Mouse (Mus musculus) frontal cortex, adult (tissue): ENCODE data around the gene Arpp21.
A peak's percentile ranks its signal among the peaks of the same experiment; 100 is the strongest.

Source experiments
- ATAC-seq: cut with Nextera tagmentation; 2 replicates; pipeline ENCODE4 v1.9.2; 2017; ENCODE audit warnings: mild to moderate bottlenecking, moderate library complexity, mixed read lengths; ENCODE audit not compliant: low TSS enrichment

The Arpp21 gene

GRCm38 (mm10) chr9:112235696-112236397 is at the start of gene Arpp21:
TSS of gene Arpp21 (minus strand) at chr9:112235938.
- ATAC-seq = peak; percentile 21

DNA sequence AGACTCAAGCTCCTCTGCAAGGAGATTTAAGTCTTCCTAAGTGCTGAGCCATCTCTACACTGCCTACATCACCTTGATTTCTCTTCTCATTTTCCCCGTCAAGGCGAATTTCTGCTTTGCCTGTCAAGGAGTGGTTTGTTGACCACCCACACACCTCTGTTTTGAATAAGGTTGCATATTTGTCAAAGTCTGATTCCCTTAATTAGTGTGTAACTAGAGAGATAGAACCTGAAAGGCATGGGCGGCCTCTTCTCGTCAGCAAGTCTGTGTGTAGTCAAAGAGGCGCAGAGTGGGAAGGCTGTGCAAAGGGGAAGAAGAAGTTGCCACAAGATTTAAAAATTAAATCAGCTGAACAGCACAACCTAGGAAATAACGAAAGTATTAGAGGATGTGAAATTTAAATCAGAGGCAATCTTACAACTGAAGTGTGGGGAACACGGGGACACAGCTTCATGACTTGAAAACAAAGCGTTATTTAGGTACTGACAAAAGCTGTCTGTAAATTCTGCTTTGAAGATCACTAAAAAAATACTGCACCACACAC is 36.8 kb upstream of the Arpp21 start:
- ATAC-seq = peak; percentile 59; the same call in 1 of the 2 replicates

- no peak for ATAC-seq
Measured at GRCm38 (mm10) chr9:112264982-112265641, 29.4 kb upstream of the Arpp21 start.

DNA sequence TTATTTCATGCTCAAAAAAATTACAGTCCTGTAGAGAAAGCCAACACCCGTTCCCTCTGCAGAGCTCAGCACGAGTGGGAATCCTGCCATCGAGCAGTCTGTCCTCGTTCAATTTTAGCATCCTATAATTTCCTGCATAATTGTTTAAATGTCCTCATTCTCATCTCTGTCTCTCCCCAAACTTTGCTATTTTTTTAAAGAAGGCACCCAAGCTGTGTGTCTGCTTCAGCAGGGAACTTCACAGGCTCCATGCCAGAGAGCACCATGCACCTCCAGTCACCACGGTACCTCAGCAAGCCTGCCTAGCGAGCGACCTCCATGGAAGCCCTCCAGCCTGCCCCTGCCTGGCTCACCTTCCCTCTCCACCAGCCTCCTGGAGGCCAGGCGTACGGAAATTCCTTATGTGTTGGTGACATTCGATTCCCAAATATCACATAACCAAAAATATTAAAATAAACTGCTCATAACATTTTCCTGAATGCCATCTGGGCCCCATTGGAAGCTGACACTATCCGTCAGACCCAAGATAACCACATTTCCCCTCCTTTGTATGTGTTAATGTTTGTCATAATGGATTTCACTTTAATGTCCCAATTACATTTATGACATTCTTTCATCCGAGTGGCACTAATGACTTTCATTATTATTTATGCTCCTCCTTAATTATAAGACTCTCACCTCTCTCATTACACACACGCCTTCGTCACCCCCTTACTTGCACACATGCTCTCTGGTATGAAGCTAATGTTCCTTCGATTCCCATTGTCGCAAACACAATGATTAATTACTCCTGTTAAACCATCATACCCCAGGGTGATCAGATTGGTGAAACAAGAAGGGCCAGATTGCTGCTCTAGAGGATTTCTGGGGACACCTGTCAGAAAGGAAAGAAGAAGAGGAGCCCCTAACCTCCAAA is 26.5 kb upstream of the Arpp21 start:
- ATAC-seq = peak; percentile 92

- ATAC-seq = no peak
Measured at GRCm38 (mm10) chr9:112261556-112261955, 25.8 kb upstream of the Arpp21 start.

- no peak for ATAC-seq
Measured at GRCm38 (mm10) chr9:112260696-112261095, 25.0 kb upstream of the Arpp21 start.

DNA sequence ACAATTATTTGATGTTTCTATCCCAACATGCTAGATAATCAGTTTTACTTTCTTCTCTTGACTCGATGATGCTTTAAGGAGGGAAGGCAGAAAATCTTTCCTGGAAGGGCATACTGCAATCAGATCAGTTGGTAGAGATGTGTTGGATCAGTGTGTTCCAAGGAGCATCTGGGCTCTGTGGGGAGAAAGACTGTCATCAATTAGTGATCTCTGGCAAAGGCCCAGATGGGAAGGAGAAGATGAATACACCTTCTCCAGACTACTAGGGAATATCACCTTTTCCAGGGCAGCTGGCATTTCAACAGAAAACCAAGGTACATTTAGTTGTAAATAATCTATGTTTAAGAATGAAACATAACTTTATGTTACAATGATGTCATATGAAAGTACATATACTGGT is 22.8 kb upstream of the Arpp21 start:
- ATAC-seq = no peak

DNA sequence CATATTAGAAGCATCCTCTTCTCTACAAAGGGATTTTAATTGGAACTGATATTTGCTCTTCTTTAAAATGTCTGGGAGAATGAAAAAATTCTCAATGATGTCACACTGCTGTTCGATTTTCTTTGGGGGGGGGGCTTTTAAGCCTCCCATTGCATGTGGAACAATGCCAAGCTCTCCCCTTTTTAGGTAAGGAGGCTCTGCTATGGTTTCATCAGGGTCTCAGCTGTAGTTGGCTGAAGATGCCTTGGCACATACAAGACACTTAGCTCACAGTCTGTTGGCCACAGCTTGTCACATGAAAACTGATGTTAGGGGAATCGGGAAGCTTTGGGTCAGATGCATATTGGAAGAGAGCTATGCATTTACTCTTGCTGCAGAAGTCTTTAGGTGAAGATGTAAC is 20.2 kb upstream of the Arpp21 start:
- no peak for ATAC-seq

DNA sequence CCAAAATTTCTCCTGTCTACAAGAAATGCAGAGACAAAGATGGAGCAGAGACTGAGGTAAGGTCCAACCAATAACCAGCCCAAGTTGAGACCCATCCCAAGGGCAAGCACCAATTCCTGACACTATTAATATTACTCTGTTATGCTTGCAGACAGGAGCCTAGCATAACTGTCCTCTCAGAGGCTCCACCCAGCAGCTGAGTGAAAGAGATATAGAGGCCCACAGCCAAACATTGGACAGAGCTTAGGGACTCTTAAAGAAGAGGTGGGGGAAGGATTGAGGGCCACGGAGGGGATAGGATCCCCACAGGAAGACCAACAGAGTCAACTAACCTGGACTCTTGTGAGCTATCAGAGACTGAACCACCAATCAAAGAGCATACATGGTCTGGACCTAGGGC is 18.0 kb upstream of the Arpp21 start:
- ATAC-seq = no peak

GRCm38 (mm10) chr9:112251857-112252256 is 16.1 kb upstream of the Arpp21 start:
- ATAC-seq = peak; percentile 67; the same call in 1 of the 2 replicates

DNA sequence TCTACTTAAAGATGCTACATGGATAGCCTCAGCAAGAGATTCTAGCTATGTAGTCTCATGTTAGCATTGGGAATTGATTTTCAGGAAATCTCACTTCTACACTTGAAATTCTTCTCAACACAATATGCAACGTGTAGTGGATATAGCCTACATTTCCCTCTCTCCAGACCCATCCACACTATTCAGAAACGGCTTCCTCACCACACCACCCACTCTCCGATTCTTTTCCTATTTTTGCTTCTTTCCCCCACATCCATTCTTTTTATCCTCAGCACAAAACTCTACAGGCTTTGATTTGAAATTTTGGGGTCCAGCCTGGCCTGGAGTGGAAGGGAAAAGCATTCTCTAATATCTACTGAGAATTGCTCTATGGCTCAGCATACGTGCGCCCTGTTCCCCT is 15.6 kb upstream of the Arpp21 start:
- ATAC-seq = peak; percentile 67; the same call in 1 of the 2 replicates

DNA sequence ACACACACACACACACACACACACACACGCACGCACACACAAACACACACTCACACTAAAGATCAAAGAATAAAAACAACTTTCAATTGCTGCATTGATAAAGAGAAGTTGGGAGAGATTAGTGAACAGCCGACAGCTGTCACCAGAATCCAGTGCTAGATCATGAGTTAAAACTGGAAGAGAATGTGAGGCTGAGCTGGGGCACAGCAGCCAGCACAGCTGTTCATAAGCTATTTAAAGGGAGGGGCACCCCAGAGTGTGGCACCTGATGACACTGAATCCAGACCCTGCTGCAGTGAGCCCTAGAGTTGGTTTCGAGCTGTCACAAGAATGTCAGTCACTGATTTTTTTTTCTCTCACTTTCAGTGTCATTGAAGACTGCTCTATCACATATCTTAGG is 14.0 kb upstream of the Arpp21 start:
- ATAC-seq = no peak

DNA sequence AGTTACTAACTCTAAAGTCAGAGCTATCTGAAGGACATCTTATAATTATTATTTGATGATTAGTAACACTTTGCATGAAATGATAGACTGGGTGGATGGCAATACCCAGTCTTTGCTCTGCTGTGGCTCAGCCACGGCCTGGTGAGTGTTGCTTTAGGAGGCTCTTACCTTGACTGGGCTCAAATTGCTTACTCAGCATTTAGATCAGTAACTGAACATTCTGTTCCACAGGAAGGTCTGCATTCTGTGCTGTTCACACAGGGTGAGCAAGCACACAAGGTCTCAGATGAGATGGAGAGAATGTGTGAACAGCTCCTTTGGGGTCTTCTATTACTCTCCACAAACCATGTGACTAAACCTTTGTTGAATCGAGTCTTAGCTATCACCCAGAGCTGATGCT is 11.4 kb upstream of the Arpp21 start:
- ATAC-seq = no peak

- peak; percentile 36; the same call in 1 of the 2 replicates for ATAC-seq
Measured at GRCm38 (mm10) chr9:112238168-112238567, 2.4 kb upstream of the Arpp21 start.

DNA sequence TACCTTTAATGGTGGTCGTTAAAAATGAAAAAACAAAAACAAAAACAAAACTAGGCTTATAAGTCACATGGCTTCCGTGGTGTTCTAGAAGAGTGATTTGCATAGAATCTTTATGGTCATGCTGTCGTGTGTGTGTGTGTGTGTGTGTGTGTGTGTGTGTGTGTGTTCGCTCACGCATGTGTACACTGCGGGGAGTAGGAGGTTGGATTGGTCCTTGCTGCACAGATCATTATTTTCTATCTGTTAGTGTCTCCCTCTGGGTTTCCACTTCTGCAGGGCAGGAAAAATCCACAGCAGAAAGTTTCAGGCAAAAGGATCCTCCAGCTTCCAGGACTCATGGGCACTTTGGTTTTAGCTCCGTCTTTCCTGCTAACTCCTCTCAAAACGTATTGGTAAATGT is 813 bp upstream of the Arpp21 start:
- no peak for ATAC-seq

GRCm38 (mm10) chr9:112235041-112235695 is 570 bp downstream of the Arpp21 start:
- peak; percentile 36 for ATAC-seq

DNA sequence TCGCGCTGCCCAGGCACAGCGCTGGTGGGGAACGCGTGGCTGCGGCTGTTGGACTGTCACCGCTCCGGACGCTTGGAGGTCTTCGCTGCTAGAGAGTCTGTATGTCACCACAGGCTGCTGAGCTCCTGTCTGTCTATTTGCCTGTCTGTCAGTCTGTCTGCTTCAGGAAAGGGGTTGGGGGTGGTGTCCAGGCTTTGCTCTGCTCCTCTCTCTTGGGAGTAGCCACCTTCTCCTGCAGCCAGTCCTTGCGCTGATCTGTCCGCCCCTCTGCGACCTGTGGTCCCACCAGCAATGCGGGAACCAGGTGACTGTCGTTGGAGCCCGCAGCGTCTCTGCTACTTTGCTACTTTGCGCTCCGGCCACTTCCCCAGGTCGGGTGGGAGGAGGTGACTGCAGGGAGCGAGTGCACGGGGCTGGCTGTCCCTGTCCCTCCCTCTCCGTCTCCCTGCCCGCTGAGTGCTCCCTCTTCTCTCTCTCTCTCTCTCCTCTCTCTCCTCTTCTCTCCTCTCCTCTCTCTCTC is 1.2 kb downstream of the Arpp21 start:
- ATAC-seq = peak; percentile 26

DNA sequence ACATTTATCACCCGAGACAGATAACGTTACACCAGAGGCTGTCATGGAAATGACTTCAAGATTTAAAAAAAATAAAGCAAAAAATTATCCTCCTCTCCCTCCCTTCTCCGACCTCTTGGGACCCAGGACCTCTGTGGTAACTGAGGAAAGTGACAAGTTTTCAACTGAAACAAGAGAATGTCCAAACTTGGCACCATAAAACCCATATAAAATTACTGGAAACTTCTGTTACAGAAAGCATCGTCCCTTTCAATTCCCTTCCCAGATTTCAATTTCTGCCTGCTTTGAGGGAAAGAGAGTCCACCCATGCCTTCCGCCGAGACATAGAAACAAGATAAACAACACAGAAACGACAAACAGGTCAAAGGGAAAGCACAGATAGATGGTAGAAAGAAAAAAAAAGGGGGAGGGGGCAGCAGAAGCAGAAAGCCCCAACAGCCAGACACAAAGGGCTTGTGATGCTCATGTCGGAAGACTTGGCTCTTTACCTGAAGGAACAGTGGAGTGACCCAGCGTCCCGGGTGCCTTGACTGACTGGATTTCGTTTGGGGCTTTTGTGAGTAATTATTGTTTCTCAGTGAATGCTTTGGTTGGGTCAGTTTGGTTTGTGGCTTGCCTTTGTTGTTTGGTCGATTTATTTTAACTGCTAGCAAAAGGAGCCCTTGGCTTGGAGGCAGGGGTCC is 1.8 kb downstream of the Arpp21 start:
- no peak for ATAC-seq

DNA sequence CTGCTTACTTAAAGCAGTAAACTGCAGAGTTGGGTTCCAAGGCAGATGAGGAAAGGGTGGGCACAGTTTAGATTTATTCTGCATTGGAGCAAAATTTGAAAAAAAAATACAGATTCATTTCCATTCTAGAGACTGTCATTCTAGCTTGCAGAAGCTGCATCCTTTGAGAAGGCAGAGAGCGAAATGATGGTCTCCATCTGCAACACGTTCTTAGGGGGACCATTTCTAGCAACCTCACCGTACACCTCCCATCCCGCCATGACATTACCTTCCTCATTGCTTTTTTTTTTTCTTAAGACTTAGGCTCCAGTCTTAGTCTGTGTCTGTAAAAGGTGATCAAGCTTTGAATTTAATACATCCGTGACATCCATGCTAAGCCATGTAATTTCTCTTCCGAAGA is 2.4 kb downstream of the Arpp21 start:
- ATAC-seq = no peak

GRCm38 (mm10) chr9:112231935-112232575 is 3.7 kb downstream of the Arpp21 start:
- ATAC-seq = peak; percentile 50
